Mouse (Mus musculus) MEL (cell line): ENCODE measurements at regions not wholly inside any gene's neighbourhood (a gene's known extent, or its start where the extent isn't known, plus 50 kb on each side); places are given as distances from the start of the nearest gene placed in this dataset.
"Not testable (repeated sequence)": the region's sequence is repeated elsewhere in the genome, so short reads cannot be mapped to it uniquely, and the experiment has no call there.

Experiments used
- DNase-seq: peaks from one replicate; pipeline ENCODE4 v3.0.0; 2011; ENCODE audit warnings: low read depth, low spot score
- H3K27ac ChIP-seq: 2 replicates; pipeline ENCODE4 v1.5.1; 2012; ENCODE audit warnings: low read depth, mild to moderate bottlenecking, control low read depth, low read length, moderate library complexity; ENCODE audit not compliant: control insufficient read depth
- H3K27me3 ChIP-seq, 2 experiments: fragments of 150-350 bp in 1 of 2; sonication (generic) in 1 of 2; 2 replicates each; pipeline ENCODE4 v1.6.1; 2012; ENCODE audit warnings: low read length in 2 of 2, mild to moderate bottlenecking in 2 of 2, improper control_type of control experiment in 1 of 2, moderate library complexity in 1 of 2; ENCODE audit not compliant: insufficient read depth in 2 of 2, control insufficient read depth in 1 of 2
- H3K36me3 ChIP-seq, 2 experiments: 2 replicates each; pipeline ENCODE4 v1.6.1; 2012 to 2014; ENCODE audit warnings: low read length in 2 of 2, improper control_type of control experiment in 1 of 2, inconsistent platforms in 1 of 2, mild to moderate bottlenecking in 1 of 2; ENCODE audit not compliant: insufficient read depth in 2 of 2, control insufficient read depth in 1 of 2
- H3K4me1 ChIP-seq, 2 experiments: fragments of 150-350 bp in 1 of 2; sonication (generic) in 1 of 2; 2 replicates each; pipeline ENCODE4 v1.6.1; 2012; ENCODE audit warnings: low read length in 2 of 2, improper control_type of control experiment in 1 of 2, mild to moderate bottlenecking in 1 of 2; ENCODE audit not compliant: insufficient read depth in 2 of 2, control insufficient read depth in 1 of 2
- H3K4me3 ChIP-seq, 2 experiments: fragments of 150-350 bp in 1 of 2; sonication (generic) in 1 of 2; 2 replicates each; pipeline ENCODE4 v1.5.1; 2012; ENCODE audit warnings: low read depth in 2 of 2, low read length in 2 of 2, mild to moderate bottlenecking in 2 of 2, moderate library complexity in 2 of 2, control low read depth in 1 of 2, improper control_type of control experiment in 1 of 2; ENCODE audit not compliant: control insufficient read depth in 1 of 2, insufficient read depth in 1 of 2
- H3K79me2 ChIP-seq: 2 replicates; pipeline ENCODE4 v1.6.1; 2012; ENCODE audit warnings: mild to moderate bottlenecking, low read length, moderate library complexity; ENCODE audit not compliant: control insufficient read depth, poor library complexity, insufficient read depth
- H3K9ac ChIP-seq: 2 replicates; pipeline ENCODE4 v1.6.1; 2012; ENCODE audit warnings: low read depth, mild to moderate bottlenecking, control low read depth, low read length, moderate library complexity; ENCODE audit not compliant: control insufficient read depth, poor library complexity, severe bottlenecking
- H3K9me3 ChIP-seq: fragments of 150-350 bp; sonication (generic); replicated peaks from 2 replicates; pipeline ENCODE4 v1.6.1; 2012; ENCODE audit warnings: mild to moderate bottlenecking, low read length, improper control_type of control experiment, moderate library complexity; ENCODE audit not compliant: insufficient read depth
- BHLHE40 ChIP-seq: IDR thresholded peaks from 2 replicates; pipeline ENCODE4 v1.6.1; 2012; ENCODE audit warnings: low read depth, mild to moderate bottlenecking, inconsistent platforms, low read length, improper control_type of control experiment, borderline replicate concordance
- CHD1 ChIP-seq: IDR thresholded peaks from 2 replicates; pipeline ENCODE4 v1.6.1; 2012; ENCODE audit warnings: low read depth, mild to moderate bottlenecking, inconsistent platforms, low read length, improper control_type of control experiment
- ELF1 ChIP-seq: IDR thresholded peaks from 2 replicates; pipeline ENCODE4 v1.6.1; 2014; ENCODE audit warnings: low read depth, mild to moderate bottlenecking, inconsistent platforms, low read length, improper control_type of control experiment, moderate library complexity
- EP300 ChIP-seq, 2 experiments: IDR thresholded peaks; 2 replicates each; pipeline ENCODE4 v1.6.1; 2011; ENCODE audit warnings: improper control_type of control experiment in 2 of 2, low read length in 2 of 2, low read depth in 1 of 2, mild to moderate bottlenecking in 1 of 2
- ETS1 ChIP-seq: IDR thresholded peaks from 2 replicates; pipeline ENCODE4 v1.6.1; 2012; ENCODE audit warnings: low read depth, mild to moderate bottlenecking, inconsistent platforms, low read length, improper control_type of control experiment, moderate library complexity
- GABPA ChIP-seq: IDR thresholded peaks from 2 replicates; pipeline ENCODE4 v1.6.1; 2012; ENCODE audit warnings: low read depth, mild to moderate bottlenecking, inconsistent platforms, low read length, improper control_type of control experiment, moderate library complexity
- HCFC1 ChIP-seq: IDR thresholded peaks from 2 replicates; pipeline ENCODE4 v1.6.1; 2012; ENCODE audit warnings: low read depth, mild to moderate bottlenecking, inconsistent platforms, low read length, improper control_type of control experiment, moderate library complexity
- JUND ChIP-seq: IDR thresholded peaks from 2 replicates; pipeline ENCODE4 v1.6.1; 2011; ENCODE audit warnings: low read depth, mild to moderate bottlenecking, improper control_type of control experiment, low read length
- KAT2A ChIP-seq: conservative IDR thresholded peaks from 2 replicates; pipeline ENCODE4 v1.6.1; 2012; ENCODE audit warnings: low read depth, low read length, improper control_type of control experiment, inconsistent platforms
- MAX ChIP-seq: IDR thresholded peaks from 2 replicates; pipeline ENCODE4 v1.6.1; 2011; ENCODE audit warnings: low read length, improper control_type of control experiment
- MAZ ChIP-seq: IDR thresholded peaks from 2 replicates; pipeline ENCODE4 v1.6.1; 2012; ENCODE audit warnings: low read depth, mild to moderate bottlenecking, inconsistent platforms, low read length, improper control_type of control experiment
- MEF2A ChIP-seq: IDR thresholded peaks from 2 replicates; pipeline ENCODE4 v1.6.1; 2014; ENCODE audit warnings: low read depth, mild to moderate bottlenecking, inconsistent platforms, low read length, improper control_type of control experiment; ENCODE audit not compliant: poor library complexity, insufficient replicate concordance, severe bottlenecking; ENCODE audit errors: extremely low read depth
- MYC ChIP-seq: IDR thresholded peaks from 2 replicates; pipeline ENCODE4 v1.6.1; 2011; ENCODE audit warnings: low read depth, mild to moderate bottlenecking, low read length, improper control_type of control experiment, moderate library complexity
- POLR2A ChIP-seq, 2 experiments: IDR thresholded peaks; 2 replicates each; pipeline ENCODE4 v1.6.1; 2011 to 2012; ENCODE audit warnings: low read length in 2 of 2, mild to moderate bottlenecking in 2 of 2, control low read depth in 1 of 2, improper control_type of control experiment in 1 of 2, low read depth in 1 of 2, moderate library complexity in 1 of 2; ENCODE audit not compliant: control insufficient read depth in 1 of 2, insufficient read depth in 1 of 2, poor library complexity in 1 of 2
- POLR2AphosphoS5 ChIP-seq: IDR thresholded peaks from 2 replicates; pipeline ENCODE4 v1.6.1; 2012; ENCODE audit warnings: low read depth, borderline replicate concordance, mild to moderate bottlenecking, inconsistent platforms, low read length, moderate library complexity, mixed read lengths
- RAD21 ChIP-seq: IDR thresholded peaks from 2 replicates; pipeline ENCODE4 v1.6.1; 2011; ENCODE audit warnings: mild to moderate bottlenecking, low read depth, low read length, improper control_type of control experiment
- RCOR1 ChIP-seq: IDR thresholded peaks from 2 replicates; pipeline ENCODE4 v1.6.1; 2012; ENCODE audit warnings: low read depth, mild to moderate bottlenecking, inconsistent platforms, low read length, improper control_type of control experiment
- SIN3A ChIP-seq: IDR thresholded peaks from 2 replicates; pipeline ENCODE4 v1.6.1; 2012; ENCODE audit warnings: low read length, improper control_type of control experiment, inconsistent platforms
- TAL1 ChIP-seq: IDR thresholded peaks from 2 replicates; pipeline ENCODE4 v1.6.1; 2012; ENCODE audit warnings: mild to moderate bottlenecking, inconsistent platforms, low read length, moderate library complexity, mixed read lengths
- USF1 ChIP-seq: IDR thresholded peaks from 2 replicates; pipeline ENCODE4 v1.6.1; 2014; ENCODE audit warnings: low read depth, mild to moderate bottlenecking, inconsistent platforms, low read length, improper control_type of control experiment, moderate library complexity
- ZC3H11A ChIP-seq: IDR thresholded peaks from 2 replicates; pipeline ENCODE4 v1.6.1; 2012; ENCODE audit warnings: low read depth, mild to moderate bottlenecking, inconsistent platforms, low read length, improper control_type of control experiment
- ZNF384 ChIP-seq: IDR thresholded peaks from 2 replicates; pipeline ENCODE4 v1.6.1; 2012; ENCODE audit warnings: low read depth, mild to moderate bottlenecking, inconsistent platforms, low read length, improper control_type of control experiment

GRCm38 (mm10) chr13:50092537-50092936 lies 157.6 kb downstream of the Gm906 start:
- H3K4me1 ChIP-seq = no peaks in the 10 kb centered on the region
- H3K79me2 ChIP-seq = no peaks in the 10 kb centered on the region
- no peak overlapping the region for H3K27ac ChIP-seq
- H3K9me3 ChIP-seq = no peaks in the 10 kb centered on the region
- TF ChIP-seq TAL1 (no peak), ZC3H11A (no peak), HCFC1 (no peak), RAD21 (no peak), RCOR1 (no peak), GABPA (no peak), ETS1 (no peak), ZNF384 (no peak), BHLHE40 (no peak), MAX (no peak), KAT2A (no peak), EP300 (IDR thresholded peaks at IDR 0.05; ENCODE audit: low read depth in 1 of 2, low read length in 2 of 2) (no peak)
- H3K9ac ChIP-seq = no peak overlapping the region
- H3K36me3 ChIP-seq = no peaks in the 10 kb centered on the region
- no peaks in the 10 kb centered on the region for H3K27me3 ChIP-seq
- H3K4me3 ChIP-seq = no peak overlapping the region
- no peak for DNase-seq

DNA sequence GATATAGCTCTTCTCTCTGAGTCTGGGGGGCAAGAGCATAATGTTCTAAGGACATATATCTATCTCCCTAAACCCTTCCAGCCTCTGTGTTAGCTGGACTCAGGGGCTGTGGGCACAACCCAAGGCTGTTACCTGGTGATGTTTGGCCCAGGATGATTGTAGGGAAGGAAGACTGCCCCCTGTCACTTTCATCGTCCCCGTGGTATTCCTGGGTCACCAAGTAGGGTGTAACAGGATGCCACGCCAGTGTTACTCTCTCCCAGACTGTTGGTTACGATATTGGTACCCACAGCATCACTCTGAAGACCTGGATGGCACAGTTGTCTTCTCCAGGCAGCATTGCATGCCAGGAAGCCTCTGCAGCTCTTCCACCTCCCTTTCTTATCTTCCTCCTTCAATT lies 185.3 kb downstream of the Gm906 start:
- H3K36me3 ChIP-seq = no peaks in the 10 kb centered on the region
- no peak overlapping the region for H3K27ac ChIP-seq
- no peaks in the 10 kb centered on the region for H3K27me3 ChIP-seq
- no peak for TF ChIP-seq ZNF384
- no peak for TF ChIP-seq MAX
- no peak for TF ChIP-seq POLR2AphosphoS5
- no peak for TF ChIP-seq POLR2A (IDR thresholded peaks at IDR 0.05; ENCODE audit: control insufficient read depth in 1 of 2, insufficient read depth in 1 of 2, low read depth in 1 of 2, low read length in 2 of 2, poor library complexity in 1 of 2)
- TF ChIP-seq MEF2A = no peak
- TF ChIP-seq JUND = no peak
- TF ChIP-seq ETS1 = no peak
- no peak for TF ChIP-seq USF1
- no peak for TF ChIP-seq MYC
- TF ChIP-seq ELF1 = no peak
- no peak for TF ChIP-seq CHD1
- TF ChIP-seq KAT2A = no peak
- TF ChIP-seq MAZ = no peak
- no peak for TF ChIP-seq SIN3A
- TF ChIP-seq RCOR1 = no peak
- no peaks in the 10 kb centered on the region for H3K79me2 ChIP-seq
- no peak overlapping the region for H3K4me3 ChIP-seq
- H3K4me1 ChIP-seq = no peaks in the 10 kb centered on the region
- no peak for DNase-seq
- no peak overlapping the region for H3K9ac ChIP-seq
- H3K9me3 ChIP-seq = no peaks in the 10 kb centered on the region

GRCm38 (mm10) chr13:50064365-50064764 lies 185.7 kb downstream of the Gm906 start:
- H3K36me3 ChIP-seq, H3K4me1 ChIP-seq, H3K4me3 ChIP-seq, DNase-seq, H3K79me2 ChIP-seq, H3K9me3 ChIP-seq, H3K9ac ChIP-seq, H3K27me3 ChIP-seq, H3K27ac ChIP-seq: not testable (repeated sequence)

DNA sequence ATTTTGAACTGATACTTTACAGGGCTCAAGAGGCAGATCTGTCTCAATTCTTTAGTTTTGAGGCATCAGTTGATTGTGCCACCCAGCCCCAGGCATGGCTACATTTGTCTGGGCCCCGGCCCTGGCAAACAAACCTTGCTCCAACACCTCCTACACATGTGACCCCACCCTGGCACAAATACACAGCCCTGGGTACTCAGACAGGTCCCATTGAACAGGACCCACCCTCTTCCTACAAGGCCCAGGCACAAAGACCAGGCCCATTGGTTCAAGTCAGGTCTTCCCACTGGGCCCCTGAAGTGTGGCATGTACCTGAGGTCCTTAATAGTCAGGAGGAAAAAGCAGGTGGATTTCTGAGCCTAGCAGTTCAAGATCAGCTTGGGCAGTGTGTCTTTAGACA lies 190.4 kb downstream of the Gm906 start:
- not testable (repeated sequence) for H3K9ac ChIP-seq, H3K36me3 ChIP-seq, H3K4me1 ChIP-seq, H3K27ac ChIP-seq, DNase-seq, H3K4me3 ChIP-seq, H3K9me3 ChIP-seq, H3K27me3 ChIP-seq, H3K79me2 ChIP-seq
